Mouse (Mus musculus): ENCODE measurements around the gene Zfp36. TPM values are rescaled to one million over a fixed set of nuclear protein-coding genes. Genes with fewer than 3 reads are reported as not detected.
"Not testable (repeated sequence)": the region's sequence is repeated elsewhere in the genome, so short reads cannot be mapped to it uniquely, and the experiment has no call there.

Zfp36 gene
- total RNA-seq, 2 experiments from 2014 or later = 10.0 to 36.7 TPM

- intact Hi-C loops (cut with DNase I) = no loop called here
Observed at GRCm38 (mm10) chr7:28395425-28395824, 15.4 kb upstream of the Zfp36 start.

DNA sequence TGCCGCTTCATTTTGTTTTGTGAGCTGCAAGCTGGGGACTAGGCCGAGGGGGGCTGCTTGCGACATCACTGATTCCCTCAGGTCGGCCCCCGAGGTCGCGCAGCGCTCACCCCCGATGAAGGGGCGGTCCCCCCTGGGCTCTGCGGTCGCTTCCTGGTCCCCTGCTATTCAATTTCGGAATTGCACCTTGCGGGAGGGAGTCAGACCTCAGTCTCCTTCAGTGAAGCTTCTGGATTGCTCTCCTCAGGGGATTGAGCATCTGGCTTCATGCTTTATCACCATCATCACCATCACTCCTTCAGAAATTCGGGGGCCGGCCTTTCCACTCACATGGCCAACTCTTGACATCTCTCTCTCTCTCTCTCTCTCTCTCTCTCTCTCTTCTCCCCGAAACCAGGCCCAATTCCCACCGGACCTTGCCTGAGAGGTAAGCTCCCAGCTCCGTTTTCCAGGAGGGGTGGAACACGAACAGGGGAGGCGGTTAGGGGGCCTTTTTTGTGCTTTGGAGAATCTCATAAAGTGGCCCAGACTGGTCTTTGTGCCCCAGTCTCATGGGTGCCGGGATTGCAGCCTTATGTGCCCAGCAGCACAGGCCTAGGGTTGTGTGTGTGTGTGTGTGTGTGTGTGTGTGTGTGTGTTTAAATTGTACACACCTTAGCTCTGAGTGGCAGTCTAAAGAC is 13.4 kb upstream of the Zfp36 start:
- H3K4me3 ChIP-seq = peak overlapping the region; percentile 92
- DNase-seq = no peak
- H3K27ac ChIP-seq = peak overlapping the region; percentile 94
- intact Hi-C loops (cut with DNase I) = no loop called here
- TF ChIP-seq CTCF (IDR thresholded peaks at IDR 0.05) = no peak

More at GRCm38 (mm10) chr7:28395425-28395824, 15.4 kb upstream of the Zfp36 start:
- no peak overlapping the region for H3K27ac ChIP-seq
- no peak for DNase-seq
- no peak overlapping the region for H3K4me3 ChIP-seq
- no peak for TF ChIP-seq CTCF (IDR thresholded peaks at IDR 0.05)

DNA sequence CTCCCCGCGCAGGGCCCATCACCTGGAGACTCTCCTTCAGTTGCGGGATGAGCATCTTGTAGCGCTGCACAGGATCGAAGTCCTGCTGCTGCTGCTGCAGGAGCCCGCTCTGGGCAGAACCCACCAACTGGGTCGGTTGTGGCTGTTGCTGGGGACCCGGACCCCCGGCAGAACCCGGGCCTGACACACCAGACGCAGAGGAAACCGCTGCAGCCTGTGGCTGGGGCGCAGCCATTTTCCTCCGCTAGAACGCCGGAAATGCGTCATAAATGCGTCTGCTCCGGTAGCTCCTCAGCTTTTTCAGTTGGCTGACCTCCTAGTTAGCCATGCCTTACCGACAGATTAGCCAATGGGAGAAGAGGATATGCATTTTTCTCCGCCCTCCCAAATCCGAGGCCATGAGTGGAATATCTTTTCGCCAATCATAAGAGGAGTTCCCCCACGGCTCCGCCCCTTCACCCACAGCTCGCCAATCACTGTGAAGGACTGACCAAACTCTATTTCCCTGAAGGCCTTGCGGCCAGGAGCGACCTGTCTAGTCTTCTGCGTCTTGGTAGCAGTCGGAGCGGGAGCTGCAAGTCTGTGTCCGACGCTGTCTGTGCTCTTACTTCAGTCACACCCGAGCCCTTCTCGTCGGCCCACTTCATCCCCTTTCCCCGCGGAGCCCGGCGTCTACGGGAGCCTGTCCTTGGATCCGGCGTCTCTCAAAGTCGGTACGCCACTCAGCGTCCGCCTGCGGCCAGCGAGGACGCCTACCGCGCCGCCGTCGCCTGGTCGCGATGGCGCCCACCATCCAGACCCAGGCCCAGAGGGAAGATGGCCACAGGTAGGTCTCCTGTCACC is 12.6 kb upstream of the Zfp36 start, which contains the start of the genes Med29 and Paf1:
TSS of gene Med29 (minus strand) at position 280 of the 843 bp plus-strand sequence.
TSS of gene Paf1 (plus strand) at position 523 of the 843 bp plus-strand sequence.
- intact Hi-C loops (cut with DNase I) = no loop called here
- no peak for TF ChIP-seq CTCF (IDR thresholded peaks at IDR 0.05)
- Histone ChIP-seq H3K4me3 (peak within 1 kb of the TSS; percentile 92), H3K27ac (peak within 1 kb of the TSS; percentile 94)
- peak; percentile 97 for DNase-seq

GRCm38 (mm10) chr7:28390331-28390730 is 10.3 kb upstream of the Zfp36 start:
- TF ChIP-seq CTCF (IDR thresholded peaks at IDR 0.05) = no peak
- Histone ChIP-seq H3K4me3 (no peak overlapping the region), H3K27ac (no peak overlapping the region)
- intact Hi-C loops (cut with DNase I) = no loop called here
- no peak for DNase-seq

- intact Hi-C loops (cut with DNase I); H3K4me3 ChIP-seq; DNase-seq: not testable (repeated sequence)
- peak overlapping the region; percentile 81 for H3K27ac ChIP-seq
Observed at GRCm38 (mm10) chr7:28387384-28387783, 7.3 kb upstream of the Zfp36 start.

GRCm38 (mm10) chr7:28386877-28387276 is 6.8 kb upstream of the Zfp36 start:
- H3K4me3 ChIP-seq, DNase-seq: not testable (repeated sequence)
- intact Hi-C loops (cut with DNase I) = loop anchor here (1.0 kb wide), 1 partner anchor 14 kb away; no protein-coding TSS in a partner anchor
- peak overlapping the region; percentile 81 for H3K27ac ChIP-seq

- H3K27ac ChIP-seq = peak overlapping the region; percentile 81
- H3K4me3 ChIP-seq = no peak overlapping the region
- TF ChIP-seq CTCF (IDR thresholded peaks at IDR 0.05) = peak; percentile 83
- DNase-seq = peak; percentile 93
- intact Hi-C loops (cut with DNase I) = loop anchor here (1.0 kb wide), 1 partner anchor 13 kb away; no protein-coding TSS in a partner anchor
Observed at GRCm38 (mm10) chr7:28386462-28386861, 6.4 kb upstream of the Zfp36 start.

- intact Hi-C loops (cut with DNase I) = loop anchor here (1.0 kb wide), 1 partner anchor 13 kb away; no protein-coding TSS in a partner anchor
- no peak for TF ChIP-seq CTCF (IDR thresholded peaks at IDR 0.05)
- Histone ChIP-seq H3K4me3 (no peak overlapping the region), H3K27ac (peak overlapping the region; percentile 81)
- DNase-seq = peak; percentile 56
Observed at GRCm38 (mm10) chr7:28386007-28386406, 6.0 kb upstream of the Zfp36 start.

- intact Hi-C loops (cut with DNase I) = no loop called here
- Histone ChIP-seq H3K27ac (peak overlapping the region; percentile 81), H3K4me3 (no peak overlapping the region)
- no peak for DNase-seq
- no peak for TF ChIP-seq CTCF (IDR thresholded peaks at IDR 0.05)
Observed at GRCm38 (mm10) chr7:28385196-28385595, 5.1 kb upstream of the Zfp36 start.

- H3K4me3 ChIP-seq = no peak overlapping the region
- intact Hi-C loops (cut with DNase I) = no loop called here
- peak overlapping the region; percentile 94 for H3K27ac ChIP-seq
- TF ChIP-seq CTCF (IDR thresholded peaks at IDR 0.05) = no peak
- DNase-seq = no peak
Observed at GRCm38 (mm10) chr7:28384162-28384561, 4.1 kb upstream of the Zfp36 start.

DNA sequence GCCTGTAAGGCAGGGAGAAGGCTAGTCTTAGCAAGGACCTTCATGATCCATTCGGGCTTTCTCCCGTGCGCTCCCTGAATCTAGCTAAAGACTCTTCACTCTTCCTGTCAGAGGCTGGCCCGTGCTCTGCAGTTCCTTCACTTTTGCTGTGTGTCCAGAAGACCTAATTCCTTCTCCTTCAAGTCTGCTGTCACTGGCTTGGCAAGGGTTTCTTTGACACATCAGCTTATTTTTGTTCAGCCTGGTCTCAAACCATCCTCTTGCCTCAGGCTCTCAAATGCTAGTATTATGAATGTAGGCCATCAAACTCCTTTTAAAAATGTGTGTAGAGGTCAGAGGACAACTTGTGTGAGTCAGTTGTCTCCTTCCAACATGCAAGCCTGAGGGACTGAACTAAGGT is 3.6 kb upstream of the Zfp36 start:
- intact Hi-C loops (cut with DNase I) = no loop called here
- no peak overlapping the region for H3K4me3 ChIP-seq
- peak overlapping the region; percentile 94 for H3K27ac ChIP-seq
- DNase-seq = no peak
- no peak for TF ChIP-seq CTCF (IDR thresholded peaks at IDR 0.05)

- Histone ChIP-seq H3K27ac (peak overlapping the region; percentile 94), H3K4me3 (peak overlapping the region; percentile 91)
- peak; percentile 66 for DNase-seq
- TF ChIP-seq CTCF (IDR thresholded peaks at IDR 0.05) = no peak
- intact Hi-C loops (cut with DNase I) = no loop called here
Observed at GRCm38 (mm10) chr7:28382981-28383396, 2.9 kb upstream of the Zfp36 start.
